Mouse (Mus musculus) heart, embryonic 14.5 days (tissue): ENCODE data around the gene BC030499. TPM values are rescaled to one million over a fixed set of nuclear protein-coding genes. Genes with fewer than 3 reads are reported as not detected.

Experiments
- ATAC-seq: fragments of 200-750 bp; cut with Nextera tagmentation; 2 replicates; pipeline ENCODE4 v1.8.0; 2017; ENCODE audit warnings: low read depth, moderate TSS enrichment; ENCODE audit not compliant: insufficient number of reproducible peaks, insufficient read depth, low FRiP score
- H3K27ac ChIP-seq, 2 experiments: fragments of 200-500 bp in 1 of 2; fragments of 300-500 bp in 1 of 2; sonication (generic) in 1 of 2; replicated peaks in 1 of 2; 2 replicates each; pipeline ENCODE4 v1.5.1; 2012 to 2014; ENCODE audit warnings: low read depth in 2 of 2, low read length in 2 of 2, control low read depth in 1 of 2, mild to moderate bottlenecking in 1 of 2, mixed read lengths in 1 of 2; ENCODE audit not compliant: control insufficient read depth in 1 of 2, insufficient read depth in 1 of 2
- H3K27me3 ChIP-seq: fragments of 300-500 bp; sonication (generic); 2 replicates; pipeline ENCODE4 v1.6.1; 2014; ENCODE audit warnings: mild to moderate bottlenecking, low read length, control low read depth; ENCODE audit not compliant: control insufficient read depth, insufficient read depth
- H3K36me3 ChIP-seq: fragments of 300-500 bp; sonication (generic); 2 replicates; pipeline ENCODE4 v1.6.1; 2014; ENCODE audit warnings: mild to moderate bottlenecking, control low read depth, low read length, mixed read lengths; ENCODE audit not compliant: control insufficient read depth, insufficient read depth
- H3K4me1 ChIP-seq, 2 experiments: fragments of 200-500 bp in 1 of 2; fragments of 300-500 bp in 1 of 2; sonication (generic) in 1 of 2; 2 replicates each; pipeline ENCODE4 v1.6.1; 2012 to 2014; ENCODE audit warnings: low read length in 2 of 2, control low read depth in 1 of 2, mixed read lengths in 1 of 2; ENCODE audit not compliant: control insufficient read depth in 2 of 2, insufficient read depth in 2 of 2
- H3K4me2 ChIP-seq: fragments of 300-500 bp; sonication (generic); 2 replicates; pipeline ENCODE4 v1.6.1; 2014; ENCODE audit warnings: mild to moderate bottlenecking, low read length
- H3K4me3 ChIP-seq, 2 experiments: fragments of 200-500 bp in 1 of 2; fragments of 300-500 bp in 1 of 2; sonication (generic) in 1 of 2; 2 replicates each; pipeline ENCODE4 v1.5.1; 2012 to 2014; ENCODE audit warnings: low read length in 2 of 2, mild to moderate bottlenecking in 2 of 2, control low read depth in 1 of 2, low read depth in 1 of 2, moderate library complexity in 1 of 2; ENCODE audit not compliant: control insufficient read depth in 1 of 2, insufficient read depth in 1 of 2
- H3K9ac ChIP-seq: fragments of 300-500 bp; sonication (generic); 2 replicates; pipeline ENCODE4 v1.6.1; 2014; ENCODE audit warnings: mild to moderate bottlenecking, low read length
- H3K9me3 ChIP-seq: fragments of 300-500 bp; sonication (generic); 2 replicates; pipeline ENCODE4 v1.6.1; 2016; ENCODE audit warnings: low read length, control low read depth; ENCODE audit not compliant: control insufficient read depth
- WGBS: fragments of 180-500 bp; shearing (Covaris S2); extraction: QIAGEN DNeasy Blood & Tissue Kit; methylation state at CpG from one replicate; pipeline ENCODE4 v1.1.7; 2014; 5-methylcytosine and 5-hydroxymethylcytosine counted together
- polyA plus RNA-seq: library from polyadenylated mRNA; unstranded; fragments of >200 nt; fragmentation: Nextera tagmentation; extraction: Ambion mirVana; gene quantifications from 2 replicates; pipeline ENCODE4 v1.2.1, GENCODE M21; 2014

BC030499 gene
- polyA plus RNA-seq, 1 experiment from 2014 or later, result 0.70 TPM

DNA sequence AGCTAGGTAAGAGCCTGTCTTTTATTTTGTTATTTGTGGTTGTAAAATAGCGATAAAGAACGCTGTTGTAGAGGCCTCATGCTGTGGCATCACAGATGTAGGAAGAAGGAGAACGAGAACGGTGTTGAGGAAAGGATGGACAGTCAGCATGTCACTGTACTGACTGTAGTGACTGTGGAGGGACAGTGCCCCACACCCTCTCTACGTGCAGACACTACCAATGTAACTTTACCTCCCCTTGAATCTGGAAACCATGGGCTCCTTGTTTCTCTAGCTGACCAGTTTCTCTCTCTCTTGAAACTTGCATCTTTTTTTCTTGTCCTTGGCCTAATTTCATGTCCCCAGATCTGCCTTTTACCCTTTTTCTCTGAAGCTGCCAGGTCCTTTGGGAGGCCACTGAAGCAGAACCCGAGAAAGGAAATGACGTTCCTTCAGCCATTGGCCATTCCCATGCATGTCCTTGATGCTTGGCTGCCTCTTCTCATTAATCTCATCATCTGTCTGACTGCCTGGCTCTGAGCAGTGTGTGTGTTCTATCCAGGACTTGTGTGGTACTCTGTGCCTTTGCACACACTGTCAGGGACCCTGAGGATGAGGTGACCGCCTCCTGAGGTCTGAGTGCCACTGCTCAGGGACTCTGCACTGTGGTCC is 20.3 kb downstream of the BC030499 start:
- Histone ChIP-seq H3K4me1 (0 out of 4 replicates have a peak, but pooled peaks cover 0 to 3% of the 10 kb centered on the region in 2 experiments), H3K9me3 (no peaks in the 10 kb centered on the region), H3K27me3 (no peaks in the 10 kb centered on the region), H3K9ac (no peak overlapping the region), H3K27ac (no peak overlapping the region), H3K36me3 (peaks cover 83% of the 10 kb centered on the region), H3K4me2 (no peak overlapping the region), H3K4me3 (no peak overlapping the region)
- no peak for ATAC-seq
- 90% methylated on average over 8 of the region's 8 CpGs for WGBS

DNA sequence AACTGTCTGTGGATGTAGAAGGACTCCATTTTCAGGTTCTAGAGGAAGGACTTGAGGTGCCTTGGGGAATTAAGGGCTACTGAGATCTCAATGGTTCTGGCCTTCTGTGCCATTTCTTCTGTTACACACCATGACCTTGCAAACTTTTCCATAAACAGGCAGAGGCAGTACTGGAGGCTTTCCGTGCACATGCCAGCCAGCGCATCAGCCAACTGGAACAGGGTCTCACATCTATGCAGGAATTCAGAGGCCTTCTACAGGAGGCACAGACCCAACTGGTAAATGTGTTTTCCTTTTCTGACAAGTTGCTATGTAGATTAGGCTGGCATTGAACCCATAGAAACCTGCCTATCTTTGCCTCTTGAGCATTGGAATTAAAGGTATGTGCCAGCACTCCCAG is 23.0 kb downstream of the BC030499 start:
- Histone ChIP-seq H3K9me3 (no peaks in the 10 kb centered on the region), H3K27me3 (no peaks in the 10 kb centered on the region), H3K4me1 (no peaks in the 10 kb centered on the region), H3K9ac (no peak overlapping the region), H3K36me3 (peaks cover 89% of the 10 kb centered on the region), H3K4me2 (no peak overlapping the region), H3K4me3 (no peak overlapping the region), H3K27ac (no peak overlapping the region)
- WGBS, result 81% methylated on average over 2 of the region's 2 CpGs
- no peak for ATAC-seq

DNA sequence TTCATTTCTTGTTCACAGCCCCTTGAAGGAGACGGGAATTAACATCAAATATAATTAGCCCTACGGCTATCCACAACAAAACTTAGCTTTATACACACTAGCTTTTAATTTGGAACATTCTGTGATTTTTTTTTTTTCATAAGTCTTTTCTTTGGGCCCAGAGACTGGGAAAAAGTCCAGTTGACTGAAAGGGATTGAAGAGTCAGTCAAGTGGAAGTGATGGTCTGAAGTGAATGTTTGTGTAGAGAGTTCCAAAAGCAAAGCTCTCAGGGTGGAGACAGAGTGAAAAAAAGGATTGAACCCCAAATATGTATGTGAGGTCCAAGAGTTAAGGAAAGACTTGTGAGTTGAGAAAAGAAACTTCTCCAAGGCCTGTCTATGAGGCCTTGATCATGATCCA is 27.8 kb downstream of the BC030499 start:
- 90% methylated on average over 2 of the region's 2 CpGs for WGBS
- no peak for ATAC-seq

DNA sequence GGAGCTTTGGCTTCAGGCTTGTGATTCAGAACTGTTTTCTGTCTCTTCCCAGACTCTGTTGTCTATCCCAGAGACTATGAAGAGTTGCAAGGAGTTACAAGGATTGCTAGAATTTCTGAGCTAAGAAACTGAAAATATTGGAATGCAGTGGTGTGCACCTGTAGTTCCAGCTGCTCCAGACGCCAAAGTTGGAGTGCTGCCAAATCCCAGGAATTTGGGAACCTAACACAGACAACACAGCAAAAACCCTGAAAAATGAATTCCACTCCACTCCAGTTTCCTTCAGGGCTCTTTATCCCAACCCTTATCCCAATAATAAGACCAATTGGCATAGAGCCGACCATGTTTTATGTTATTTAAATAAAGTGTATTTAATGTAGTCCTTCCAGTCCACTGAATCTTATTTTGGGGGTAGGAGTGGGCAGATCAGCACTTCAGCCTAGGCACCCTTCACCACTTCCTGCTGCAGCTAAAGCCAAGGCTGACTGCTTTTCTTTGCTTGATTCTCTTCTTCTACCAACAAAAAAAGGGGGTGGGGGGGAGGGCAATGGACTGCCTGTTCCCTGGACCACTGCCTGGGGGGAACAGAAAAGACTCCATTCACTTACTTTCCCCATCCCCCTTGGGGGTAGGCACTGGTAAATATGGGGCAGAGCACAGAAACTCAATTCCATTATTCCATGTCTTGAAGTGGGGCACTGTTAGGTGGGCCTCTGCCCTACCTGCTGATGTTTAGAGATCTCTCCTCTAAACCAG is 31.6 kb downstream of the BC030499 start:
- Histone ChIP-seq H3K9me3 (no peaks in the 10 kb centered on the region), H3K9ac (no peak overlapping the region), H3K4me1 (peaks cover 8 to 12% of the 10 kb centered on the region in 2 experiments; a peak in 3 of 4 replicates), H3K36me3 (peaks cover 49% of the 10 kb centered on the region), H3K27me3 (no peaks in the 10 kb centered on the region), H3K27ac (peak overlapping the region; percentile 46 to 57; a peak in 2 of 4 replicates), H3K4me3 (peak overlapping the region in 1 of 2 experiments; percentile 13; a peak in 1 of 4 replicates), H3K4me2 (peak overlapping the region; percentile 49)
- no peak; the same call in 1 of the 2 replicates for ATAC-seq
- 52% methylated on average over 2 of the region's 2 CpGs for WGBS

More for the DNA sequence above, 27.8 kb downstream of the BC030499 start:
- peaks cover 4 to 11% of the 10 kb centered on the region in 2 experiments; a peak in 3 of 4 replicates for H3K4me1 ChIP-seq
- no peaks in the 10 kb centered on the region for H3K27me3 ChIP-seq
- H3K4me3 ChIP-seq, result no peak overlapping the region
- H3K9me3 ChIP-seq, result no peaks in the 10 kb centered on the region
- H3K36me3 ChIP-seq, result peaks cover 86% of the 10 kb centered on the region
- H3K4me2 ChIP-seq, result no peak overlapping the region
- no peak overlapping the region for H3K9ac ChIP-seq
- H3K27ac ChIP-seq, result no peak overlapping the region

DNA sequence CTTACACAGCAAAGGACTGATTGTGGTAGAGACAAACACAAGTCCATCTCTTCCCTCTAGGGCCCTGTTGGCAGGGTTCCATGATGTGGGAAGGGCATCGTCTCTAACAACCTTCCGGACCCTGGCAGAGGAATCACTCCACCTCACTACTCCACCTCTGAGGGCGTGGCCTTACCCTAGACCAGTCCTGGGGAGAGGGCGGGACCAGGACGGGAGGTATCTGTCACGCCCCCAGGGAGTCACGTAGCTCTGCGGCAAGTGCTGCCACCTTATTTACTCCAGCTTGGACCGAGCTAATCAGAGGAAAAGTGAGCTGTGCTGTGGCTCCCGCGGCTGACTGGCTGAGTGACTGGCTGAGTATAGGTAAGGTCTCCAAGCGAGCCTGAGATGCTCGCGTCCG is 32.2 kb downstream of the BC030499 start, which contains the start of gene Aldoc:
TSS of gene Aldoc (plus strand) at position 109 of the 400 bp plus-strand sequence.
- peak within 1 kb of the TSS; percentile 13 to 29 for H3K4me3 ChIP-seq
- ATAC-seq, result peak; percentile 91
- peak within 1 kb of the TSS; percentile 49 for H3K4me2 ChIP-seq
- WGBS, result 5% methylated on average over 15 of the region's 15 CpGs
- H3K27ac ChIP-seq, result peak within 1 kb of the TSS; percentile 46 to 57; a peak in 2 of 4 replicates
- H3K27me3 ChIP-seq, result no peaks in the 10 kb centered on the region
- peaks cover 8 to 12% of the 10 kb centered on the region in 2 experiments; a peak in 3 of 4 replicates for H3K4me1 ChIP-seq
- peak within 1 kb of the TSS; percentile 4; the same call in 1 of the 2 replicates for H3K9ac ChIP-seq
- H3K36me3 ChIP-seq, result peaks cover 43% of the 10 kb centered on the region
- H3K9me3 ChIP-seq, result no peaks in the 10 kb centered on the region

DNA sequence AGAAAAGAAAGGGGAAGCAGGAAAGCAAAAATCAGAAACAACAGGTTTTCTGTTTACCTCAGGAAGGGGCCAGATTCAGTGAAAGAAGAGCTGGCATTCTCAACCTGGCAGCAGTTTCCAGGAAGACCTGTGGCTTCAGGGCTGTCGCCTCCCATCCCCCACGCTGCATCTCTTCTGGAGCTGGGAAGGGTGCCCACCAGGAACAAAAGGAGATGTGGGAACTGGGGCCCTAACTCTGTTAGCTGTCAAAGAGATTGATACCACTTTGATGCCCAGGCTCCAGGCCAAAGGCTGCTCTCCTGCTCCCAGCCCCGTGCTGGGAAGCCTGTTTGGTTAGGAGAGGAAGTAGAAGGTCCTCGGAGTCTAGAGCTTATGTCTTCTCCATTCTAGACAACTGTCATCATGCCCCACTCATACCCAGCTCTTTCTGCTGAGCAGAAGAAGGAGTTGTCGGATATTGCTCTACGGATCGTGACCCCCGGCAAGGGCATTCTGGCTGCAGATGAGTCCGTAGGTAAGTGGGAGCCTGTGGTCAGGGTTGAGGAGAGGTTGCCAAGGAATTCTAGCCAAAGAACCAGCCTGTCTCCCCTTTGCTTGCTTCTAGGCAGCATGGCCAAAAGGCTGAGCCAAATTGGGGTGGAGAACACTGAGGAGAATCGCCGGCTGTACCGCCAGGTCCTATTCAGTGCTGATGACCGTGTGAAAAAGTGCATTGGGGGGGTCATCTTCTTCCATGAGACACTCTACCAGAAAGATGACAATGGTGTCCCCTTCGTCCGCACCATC is 33.6 kb downstream of the BC030499 start:
- Histone ChIP-seq H3K27me3 (no peaks in the 10 kb centered on the region), H3K9ac (no peak overlapping the region), H3K4me3 (no peak overlapping the region), H3K4me2 (peak overlapping the region; percentile 49; the same call in 1 of the 2 replicates), H3K36me3 (peaks cover 30% of the 10 kb centered on the region), H3K9me3 (no peaks in the 10 kb centered on the region), H3K27ac (no peak overlapping the region), H3K4me1 (peaks cover 8 to 16% of the 10 kb centered on the region in 2 experiments; a peak in 3 of 4 replicates)
- ATAC-seq, result no peak
- 80% methylated on average over 15 of the region's 15 CpGs for WGBS

DNA sequence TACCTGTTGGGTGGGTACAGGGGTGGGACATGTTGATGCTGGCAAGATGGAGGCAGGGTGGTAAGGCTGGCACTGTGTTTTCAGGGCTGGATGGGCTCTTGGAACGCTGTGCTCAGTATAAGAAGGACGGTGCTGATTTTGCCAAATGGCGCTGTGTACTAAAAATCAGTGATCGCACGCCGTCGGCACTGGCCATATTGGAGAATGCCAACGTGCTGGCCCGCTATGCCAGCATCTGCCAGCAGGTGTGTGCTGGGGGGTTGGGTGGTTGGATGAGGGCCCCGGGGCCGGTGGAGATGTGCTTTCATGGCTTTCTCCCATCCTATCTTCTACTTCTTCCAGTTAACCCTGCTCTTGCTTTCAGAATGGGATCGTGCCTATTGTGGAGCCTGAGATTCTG is 34.3 kb downstream of the BC030499 start:
- Histone ChIP-seq H3K4me2 (no peak overlapping the region), H3K36me3 (peaks cover 22% of the 10 kb centered on the region), H3K9ac (no peak overlapping the region), H3K9me3 (no peaks in the 10 kb centered on the region), H3K27me3 (no peaks in the 10 kb centered on the region), H3K4me1 (peaks cover 8 to 18% of the 10 kb centered on the region in 2 experiments; a peak in 3 of 4 replicates), H3K27ac (no peak overlapping the region), H3K4me3 (no peak overlapping the region)
- no peak for ATAC-seq
- 95% methylated on average over 12 of the region's 12 CpGs for WGBS
